Mouse (Mus musculus): Measurements from ENCODE around the gene Tmem40.

Tmem40 gene

DNA sequence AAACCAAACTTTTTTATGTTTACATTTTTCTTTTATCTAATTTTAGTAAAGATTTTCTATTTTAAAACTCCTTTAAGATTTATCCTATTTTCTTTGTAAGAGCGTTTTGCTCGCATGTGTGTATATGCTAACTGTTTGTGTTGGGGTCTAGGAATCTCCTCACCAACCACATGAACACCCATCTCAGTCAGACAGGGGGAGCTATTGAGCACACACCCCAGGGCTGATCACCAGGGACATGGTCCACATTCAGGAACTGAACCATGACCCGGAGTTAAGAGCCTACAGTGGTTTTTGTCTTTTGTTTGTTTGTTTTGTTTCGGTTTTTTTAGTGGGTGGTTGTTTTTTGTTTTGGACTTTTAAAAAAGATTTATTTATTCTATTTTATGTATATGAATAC is 63.5 kb downstream of the Tmem40 start:
- DNase-seq, result peak; percentile 35

DNA sequence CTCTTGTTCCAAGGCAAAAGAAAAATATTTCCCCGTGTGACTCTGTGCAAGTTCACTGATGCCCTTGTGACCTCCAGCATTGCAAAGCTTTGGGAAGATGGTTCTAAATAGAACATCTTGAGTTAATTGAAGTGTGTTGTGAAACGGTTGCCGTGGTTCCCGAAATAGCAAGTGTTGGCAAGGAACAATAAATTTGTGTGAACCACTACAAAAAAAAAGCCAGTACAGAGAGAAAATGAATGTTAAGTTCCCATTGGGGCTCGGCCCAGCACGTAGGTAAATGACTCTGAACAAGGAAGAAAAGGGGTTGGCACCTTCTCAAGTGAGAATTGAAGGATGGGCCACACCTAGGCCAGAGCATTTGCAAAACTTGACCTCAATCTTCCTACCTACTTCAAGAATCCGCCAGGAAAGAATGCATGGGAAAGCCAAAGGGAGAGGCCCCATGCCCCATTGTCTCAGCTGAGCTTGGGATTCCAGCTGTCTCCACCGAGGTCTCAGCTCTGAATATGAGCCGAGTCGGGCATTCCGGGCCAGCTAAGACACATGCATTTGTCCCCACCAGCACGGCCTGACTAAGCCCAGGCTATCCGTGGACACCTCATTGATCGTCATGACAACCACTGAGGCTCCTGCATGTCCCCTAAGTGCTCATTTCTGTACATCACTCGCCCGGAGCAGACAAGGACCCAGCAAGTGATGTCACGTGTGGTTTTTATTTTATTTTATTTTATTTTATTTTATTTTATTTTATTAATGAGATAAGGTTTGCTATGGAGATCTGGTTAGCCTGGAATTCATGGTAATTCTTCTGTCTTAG is 64.3 kb downstream of the Tmem40 start:
- no peak for DNase-seq

DNA sequence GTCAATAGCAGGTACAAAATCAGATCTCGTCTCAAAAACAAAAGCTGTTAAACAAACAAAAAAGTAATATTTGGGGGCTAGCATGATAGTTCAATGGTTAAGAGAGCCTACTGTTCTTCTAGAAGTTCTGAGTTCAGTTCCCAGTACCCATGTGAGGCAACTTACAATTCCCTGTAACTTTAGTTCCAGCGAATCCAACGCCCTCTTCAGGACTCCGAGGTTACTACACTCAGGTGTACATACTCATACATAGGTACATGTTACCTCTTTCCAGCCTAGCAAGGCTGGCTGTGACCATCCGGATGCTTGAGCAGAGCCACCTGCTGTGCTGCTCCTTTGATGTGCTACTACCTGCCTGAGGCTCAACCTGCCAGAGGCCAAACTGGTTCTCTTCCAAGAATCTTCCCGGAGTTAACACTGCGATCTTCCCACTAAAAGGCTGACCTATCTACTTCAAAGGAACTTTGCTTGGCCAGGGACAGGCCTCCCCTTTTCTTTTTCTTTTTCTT is 65.4 kb downstream of the Tmem40 start:
- DNase-seq, result no peak

DNA sequence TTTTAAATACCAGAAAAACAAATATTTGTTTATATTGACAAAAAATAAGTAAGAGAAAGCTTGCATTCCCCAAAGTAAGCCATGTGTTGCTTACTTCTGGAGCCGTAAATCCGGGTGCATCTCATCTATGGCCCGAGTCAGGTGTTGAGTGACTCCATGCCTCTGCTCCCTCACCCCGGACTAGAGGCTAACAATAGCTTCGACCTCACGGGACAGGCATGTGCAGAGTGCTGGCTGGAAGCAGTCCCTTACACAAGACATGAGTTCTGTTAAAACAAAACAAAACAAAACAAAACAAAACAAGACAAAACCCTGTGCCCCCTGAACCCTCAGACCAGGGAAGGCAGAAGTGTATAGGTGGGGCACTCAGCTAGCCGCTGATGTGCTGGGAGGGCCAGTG is 67.1 kb downstream of the Tmem40 start:
- no peak for DNase-seq

DNA sequence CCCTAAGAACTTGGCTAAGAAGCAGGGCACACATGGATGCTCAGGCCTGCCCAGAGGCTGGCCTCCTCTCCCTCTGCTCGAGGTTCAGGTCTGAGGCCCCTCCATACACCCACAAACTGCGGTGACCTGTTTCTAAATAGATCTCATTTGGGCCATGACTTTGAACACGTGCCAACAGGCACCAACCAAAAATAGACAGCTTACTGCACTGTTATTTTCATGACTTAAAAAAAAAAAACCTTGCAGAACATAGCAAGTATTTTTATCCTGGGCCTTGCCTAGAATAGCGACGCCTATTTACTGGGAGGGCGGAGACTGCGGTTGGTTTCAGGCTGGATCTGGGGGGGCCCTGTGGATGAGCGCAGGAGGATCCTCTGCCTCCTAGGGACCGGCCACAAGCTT is 67.8 kb downstream of the Tmem40 start:
- no peak for DNase-seq

DNA sequence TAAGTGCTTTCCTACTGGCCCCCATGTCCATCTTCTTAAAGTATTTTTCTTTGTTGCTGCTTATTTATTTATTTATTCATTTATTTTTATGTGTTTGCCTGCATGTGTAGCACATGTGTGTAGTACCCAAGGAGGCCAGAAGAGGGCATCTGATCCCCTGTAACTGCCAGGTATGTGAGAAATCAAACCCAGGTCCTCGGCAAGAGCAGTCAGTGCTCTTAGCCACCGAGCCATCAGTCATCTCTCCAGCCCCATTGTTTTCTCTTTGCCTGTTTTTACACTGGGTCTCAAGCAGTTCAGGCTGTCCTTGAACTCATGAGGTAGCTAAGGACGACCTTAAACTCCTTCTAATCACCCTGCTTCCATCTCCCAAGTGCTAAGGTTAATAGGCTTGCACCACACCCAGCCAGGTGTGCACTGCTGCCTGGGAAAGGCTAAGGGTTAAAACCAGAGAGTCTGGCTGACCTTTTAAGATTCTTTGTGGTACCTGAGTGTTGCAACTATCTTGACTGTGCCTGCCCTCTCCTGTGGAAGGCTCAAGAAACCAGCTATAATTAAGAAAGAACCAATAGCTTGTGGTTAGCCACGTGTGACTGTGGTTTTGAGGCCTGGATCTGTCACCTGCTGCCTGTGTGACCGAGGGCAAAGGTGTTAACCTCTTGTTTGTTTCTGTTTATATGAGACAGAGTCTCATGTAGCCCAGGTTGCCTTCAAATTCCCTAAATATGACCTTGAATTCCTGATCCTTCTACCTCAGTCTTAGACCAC is 69.1 kb downstream of the Tmem40 start:
- DNase-seq, result peak; percentile 70

DNA sequence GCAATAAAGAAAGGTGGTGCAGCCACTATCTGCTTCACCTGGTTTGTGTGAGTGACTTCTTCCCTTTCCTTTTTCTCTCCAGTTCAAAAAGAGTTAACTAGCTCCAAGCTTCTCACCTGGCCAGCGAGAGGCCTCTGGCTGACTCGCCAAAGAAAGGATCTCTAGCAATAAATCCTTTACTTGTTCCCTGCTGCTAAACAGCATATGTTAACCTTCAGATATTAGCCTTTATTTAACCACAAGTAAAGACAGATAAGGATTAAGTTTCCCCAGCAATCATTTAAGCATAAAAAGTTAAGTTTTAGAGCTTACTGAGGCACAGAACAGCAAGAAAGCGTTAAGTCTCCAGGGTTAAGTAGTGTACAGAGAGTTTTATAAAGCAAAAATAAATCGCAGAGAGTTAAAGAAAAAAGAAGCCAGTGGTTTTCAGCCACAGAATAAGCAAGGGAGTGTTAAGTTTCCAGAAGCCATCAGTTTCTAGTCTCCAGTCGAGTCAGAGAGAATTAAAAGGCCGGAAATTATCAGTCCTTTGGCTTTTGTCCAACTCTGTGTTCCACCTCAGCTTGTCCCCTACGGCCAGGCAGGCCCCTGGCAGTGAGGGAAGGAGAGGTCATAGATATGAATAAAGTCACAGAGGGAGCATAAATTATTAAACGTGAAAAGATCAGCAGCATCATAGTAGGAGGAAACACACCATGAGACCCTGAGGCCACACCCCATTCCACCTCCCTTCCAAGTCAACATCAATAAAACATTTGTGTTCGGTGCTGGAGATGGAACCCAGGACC is 69.9 kb downstream of the Tmem40 start:
- DNase-seq, result no peak

DNA sequence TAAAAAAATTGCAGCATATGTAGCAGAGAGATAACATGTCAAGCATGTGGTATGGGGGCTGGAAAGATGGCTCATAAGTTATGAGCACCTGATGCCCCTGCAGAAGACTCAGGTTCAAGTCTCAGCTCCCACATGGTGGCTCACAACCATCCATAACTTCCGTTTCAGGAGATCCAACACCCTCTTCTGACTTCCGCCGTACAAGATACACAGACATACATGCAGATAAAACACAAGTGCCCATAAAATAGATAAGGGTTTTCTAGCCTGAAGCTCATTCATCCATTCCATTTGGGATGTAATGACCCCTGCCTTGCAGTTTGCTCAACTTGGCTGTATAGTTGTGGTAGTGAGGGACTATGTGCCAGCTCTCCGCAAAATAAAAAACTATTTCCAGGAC is 72.1 kb downstream of the Tmem40 start:
- DNase-seq, result no peak

DNA sequence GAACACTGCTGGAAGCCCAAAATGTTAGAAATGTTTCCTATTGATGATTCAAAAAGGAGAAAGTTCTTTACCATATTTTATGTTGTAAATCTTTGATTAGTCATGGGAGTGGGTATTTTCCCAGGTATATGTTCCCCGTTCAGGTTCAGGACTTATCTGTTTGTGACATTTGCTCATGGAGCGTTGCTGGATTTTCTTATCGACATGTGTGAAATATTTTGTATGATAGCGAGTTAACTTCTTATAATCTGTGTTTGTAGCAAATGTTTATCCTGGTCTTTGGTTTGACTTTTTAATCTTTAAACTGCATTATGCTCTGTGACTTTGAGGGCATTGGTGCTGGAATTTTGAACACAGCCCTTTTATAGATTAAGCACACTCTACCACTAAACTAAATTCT is 73.6 kb downstream of the Tmem40 start:
- DNase-seq, result no peak

DNA sequence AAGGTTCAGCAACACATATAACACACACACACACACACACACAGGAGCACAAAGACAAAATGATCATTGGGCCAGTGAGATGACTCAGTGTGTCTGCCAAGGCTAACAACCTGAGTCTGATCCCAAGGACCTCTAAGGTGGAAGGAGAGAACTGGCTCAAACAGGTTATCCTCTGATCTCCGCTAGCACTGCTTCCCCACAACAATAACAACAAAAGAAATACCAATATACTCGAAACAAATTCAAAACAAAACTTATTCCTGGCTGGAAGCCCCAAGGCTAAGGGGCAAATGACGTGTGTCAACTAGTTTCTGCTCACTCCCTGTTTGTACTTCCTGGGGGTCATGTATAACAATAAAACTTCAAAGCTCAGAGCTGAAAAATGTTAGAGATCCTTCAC is 74.5 kb downstream of the Tmem40 start:
- no peak for DNase-seq

DNA sequence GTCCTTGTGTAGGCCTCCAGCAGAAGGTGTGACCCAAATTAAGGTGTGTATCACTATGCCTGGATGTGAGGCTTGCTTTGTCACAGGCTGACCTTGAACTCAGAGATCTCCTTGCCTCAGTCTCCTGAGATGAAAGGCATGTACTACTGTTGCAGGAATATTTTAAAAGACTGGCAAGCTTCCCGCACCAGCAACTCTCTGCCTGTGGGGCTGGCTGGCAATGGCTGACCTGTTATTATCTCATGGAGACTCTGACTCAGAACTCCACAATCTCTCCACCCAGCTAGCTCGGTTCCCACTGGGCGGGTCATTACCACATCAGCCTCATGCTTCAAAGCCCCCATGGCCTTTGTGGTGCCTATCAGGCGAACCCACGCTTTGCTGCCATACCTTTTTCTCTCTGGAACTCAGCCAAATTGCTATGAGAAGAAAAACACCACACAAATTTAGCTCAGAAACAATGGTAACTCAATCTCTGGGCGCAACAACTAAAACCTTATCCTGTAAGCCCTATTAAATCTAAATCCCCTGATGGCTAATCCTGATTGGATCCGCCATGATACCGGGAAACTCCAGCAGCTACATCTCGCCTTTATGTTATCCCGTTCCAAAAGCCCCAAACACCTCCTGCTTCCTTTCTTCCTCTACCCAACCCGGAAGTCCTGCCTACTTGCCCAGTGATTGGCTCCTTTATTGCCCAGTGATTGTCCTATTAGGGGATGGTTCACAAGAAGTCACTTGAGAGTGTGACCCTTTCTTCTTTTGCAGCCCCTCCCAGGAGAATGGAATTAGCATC is 77.2 kb downstream of the Tmem40 start:
- no peak for DNase-seq

DNA sequence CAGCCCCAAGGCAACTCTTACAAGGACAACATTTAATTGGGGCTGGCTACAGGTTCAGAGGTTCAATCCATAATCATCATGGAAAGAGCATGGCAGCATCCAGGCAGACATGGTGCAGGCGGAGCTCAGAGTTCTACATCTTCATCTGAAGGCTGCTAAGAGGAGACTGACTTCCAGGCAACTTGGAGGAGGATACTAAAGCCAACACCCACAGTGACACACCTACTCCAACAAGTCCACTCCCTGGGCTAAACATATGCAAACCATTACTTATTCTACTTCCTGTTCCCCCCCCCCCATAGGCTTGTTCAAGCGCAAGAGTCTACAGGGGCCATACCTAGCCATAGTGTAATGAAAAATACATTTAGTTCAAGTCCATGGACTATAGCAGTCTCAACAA is 77.9 kb downstream of the Tmem40 start:
- no peak for DNase-seq

DNA sequence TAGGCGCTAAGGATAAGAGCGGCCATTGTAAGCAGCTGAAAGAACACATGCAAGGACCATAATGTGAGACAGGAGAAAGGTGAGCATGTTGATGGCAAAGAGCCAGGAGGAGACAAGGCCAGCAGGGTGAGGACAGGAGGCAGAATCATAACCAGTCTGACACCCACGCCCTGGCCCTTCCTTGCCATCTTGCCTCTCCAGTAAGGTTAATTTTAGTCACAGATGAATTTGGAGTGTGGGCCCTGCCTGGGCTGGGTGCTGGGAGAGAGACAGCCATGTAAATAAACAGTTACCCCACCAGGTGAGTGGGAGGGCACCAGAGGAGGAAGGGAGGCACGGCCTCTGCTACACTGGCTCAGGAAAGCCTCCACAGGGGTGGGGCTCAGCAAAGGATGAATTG is 81.1 kb downstream of the Tmem40 start:
- no peak for DNase-seq
